Mouse (Mus musculus): ENCODE results near the gene Gamt. TPM values are rescaled to one million over a fixed set of nuclear protein-coding genes. Genes with fewer than 3 reads are reported as not detected.

The Gamt gene
- polyA plus RNA-seq, 2 experiments = 74.1 to 90.8 TPM

DNA sequence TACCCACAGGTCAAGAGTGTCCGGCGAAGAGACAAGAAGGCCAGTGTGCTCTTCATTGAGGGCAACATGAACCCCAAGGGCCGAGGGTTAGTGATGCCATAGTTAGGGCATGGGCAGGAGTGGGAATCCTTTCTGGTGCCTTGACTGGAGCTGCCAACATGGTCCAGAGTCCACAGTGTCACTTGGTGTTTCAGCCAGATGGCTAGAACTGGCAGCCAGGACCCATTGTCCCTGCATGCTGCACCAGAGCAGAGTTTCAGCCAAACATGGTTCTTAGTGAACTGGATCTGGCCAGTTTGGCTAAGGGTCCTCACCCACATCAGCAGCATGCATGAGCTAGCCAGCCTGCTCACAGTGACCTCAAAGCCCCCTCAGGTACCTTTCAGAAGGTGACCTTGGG lies 22.5 kb downstream of the Gamt start:
- H3K27ac ChIP-seq (replicated peaks; ENCODE audit: low read depth, low read length) = no peak overlapping the region

DNA sequence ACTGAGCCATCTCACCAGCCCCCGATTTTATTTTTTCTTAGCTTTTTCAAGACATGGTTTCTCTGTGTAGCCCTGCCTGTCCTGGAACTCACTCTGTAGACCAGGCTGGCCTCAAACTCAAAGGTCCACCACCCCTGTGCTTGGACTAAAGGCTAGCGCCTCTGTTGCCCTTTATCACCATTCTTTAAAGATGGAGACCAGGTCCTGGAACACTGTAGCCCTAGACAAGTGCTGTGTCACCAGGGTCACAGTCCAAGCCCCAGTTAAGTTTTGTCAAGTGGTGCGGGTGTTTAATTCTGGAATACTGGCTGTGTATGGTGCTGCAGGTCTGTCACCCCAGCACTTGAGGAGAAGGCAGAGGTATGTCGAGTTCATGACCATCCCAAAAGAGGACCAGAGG lies 23.8 kb downstream of the Gamt start:
- H3K4me3 ChIP-seq (replicated peaks; ENCODE audit: low read length) = no peak overlapping the region
- no peak for DNase-seq (ENCODE audit: low spot score)
- H3K9ac ChIP-seq (ENCODE audit: low read depth, low read length, severe bottlenecking) = no peak overlapping the region
- no peak for TF ChIP-seq POLR2A (IDR thresholded peaks at IDR 0.05; ENCODE audit: borderline replicate concordance, extremely low read depth, insufficient read depth, insufficient read length)
- H3K27me3 ChIP-seq (ENCODE audit: control insufficient read depth, insufficient read depth, low read length) = no peaks in the 10 kb centered on the region
- ATAC-seq (ENCODE audit: low FRiP score, low read depth) = no peak
- H3K4me1 ChIP-seq (ENCODE audit: control insufficient read depth, insufficient read depth, low read length) = no peaks in the 10 kb centered on the region
- 89% methylated on average over 4 of the region's 4 CpGs for WGBS
- no peak overlapping the region for H3K27ac ChIP-seq (replicated peaks; ENCODE audit: low read depth, low read length)
- H3K9me3 ChIP-seq (ENCODE audit: control insufficient read depth, low read length) = no peaks in the 10 kb centered on the region
- H3K4me2 ChIP-seq (replicated peaks; ENCODE audit: low read depth, low read length, severe bottlenecking) = no peak overlapping the region
- H3K36me3 ChIP-seq (ENCODE audit: control insufficient read depth, insufficient read depth, low read length) = peaks cover 100% of the 10 kb centered on the region

More for the DNA sequence above, 22.5 kb downstream of the Gamt start:
- Histone ChIP-seq H3K4me1 (ENCODE audit: control insufficient read depth, insufficient read depth, low read length) (no peaks in the 10 kb centered on the region), H3K4me3 (replicated peaks; ENCODE audit: low read length) (no peak overlapping the region), H3K36me3 (ENCODE audit: control insufficient read depth, insufficient read depth, low read length) (peaks cover 100% of the 10 kb centered on the region), H3K27me3 (ENCODE audit: control insufficient read depth, insufficient read depth, low read length) (no peaks in the 10 kb centered on the region), H3K9me3 (ENCODE audit: control insufficient read depth, low read length) (no peaks in the 10 kb centered on the region), H3K4me2 (replicated peaks; ENCODE audit: low read depth, low read length, severe bottlenecking) (no peak overlapping the region), H3K9ac (ENCODE audit: low read depth, low read length, severe bottlenecking) (no peak overlapping the region)
- TF ChIP-seq POLR2A (IDR thresholded peaks at IDR 0.05; ENCODE audit: borderline replicate concordance, extremely low read depth, insufficient read depth, insufficient read length) = no peak
- DNase-seq (ENCODE audit: low spot score) (no peak), ATAC-seq (ENCODE audit: low FRiP score, low read depth) (no peak)
- WGBS = 84% methylated on average over 3 of the region's 3 CpGs

DNA sequence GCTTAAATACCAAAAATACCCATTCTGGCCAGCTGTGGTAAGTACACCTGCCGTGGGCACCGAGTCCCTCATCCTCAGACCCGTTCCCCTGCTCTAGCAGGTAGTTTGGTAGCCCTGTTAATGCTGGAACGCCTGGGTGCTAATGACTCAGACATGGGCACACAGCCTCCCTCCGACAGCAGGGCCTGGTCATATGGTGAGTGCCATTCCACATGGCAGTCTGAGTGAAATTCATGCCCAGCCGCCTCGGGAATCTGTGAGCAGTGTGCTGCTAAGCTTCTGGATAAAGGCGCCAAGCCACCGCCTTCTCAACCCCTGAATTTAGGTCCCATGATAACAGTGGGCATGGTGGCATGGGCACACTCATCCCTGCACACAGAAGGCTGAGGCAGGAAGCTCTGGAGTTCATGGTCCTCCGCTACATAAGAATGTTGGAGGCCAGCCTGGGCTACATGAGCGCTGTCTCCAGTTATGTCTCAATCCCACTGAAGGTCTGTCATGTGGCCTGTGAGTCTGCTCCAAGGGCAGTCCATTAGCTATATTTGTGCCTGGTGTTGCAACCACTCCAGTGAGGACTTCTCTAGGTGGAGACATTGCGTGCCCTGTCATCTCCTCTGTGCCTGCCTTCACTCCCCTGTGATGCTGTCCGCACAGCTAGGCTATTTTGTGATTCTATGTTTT lies 24.5 kb downstream of the Gamt start:
- Histone ChIP-seq H3K4me2 (replicated peaks; ENCODE audit: low read depth, low read length, severe bottlenecking) (no peak overlapping the region), H3K9ac (ENCODE audit: low read depth, low read length, severe bottlenecking) (no peak overlapping the region), H3K9me3 (ENCODE audit: control insufficient read depth, low read length) (no peaks in the 10 kb centered on the region), H3K36me3 (ENCODE audit: control insufficient read depth, insufficient read depth, low read length) (peaks cover 100% of the 10 kb centered on the region), H3K27me3 (ENCODE audit: control insufficient read depth, insufficient read depth, low read length) (no peaks in the 10 kb centered on the region), H3K4me3 (replicated peaks; ENCODE audit: low read length) (no peak overlapping the region), H3K4me1 (ENCODE audit: control insufficient read depth, insufficient read depth, low read length) (no peaks in the 10 kb centered on the region), H3K27ac (replicated peaks; ENCODE audit: low read depth, low read length) (no peak overlapping the region)
- WGBS = 94% methylated on average over 13 of the region's 13 CpGs
- TF ChIP-seq POLR2A (IDR thresholded peaks at IDR 0.05; ENCODE audit: borderline replicate concordance, extremely low read depth, insufficient read depth, insufficient read length) = no peak
- ATAC-seq (ENCODE audit: low FRiP score, low read depth) (no peak), DNase-seq (ENCODE audit: low spot score) (no peak)

DNA sequence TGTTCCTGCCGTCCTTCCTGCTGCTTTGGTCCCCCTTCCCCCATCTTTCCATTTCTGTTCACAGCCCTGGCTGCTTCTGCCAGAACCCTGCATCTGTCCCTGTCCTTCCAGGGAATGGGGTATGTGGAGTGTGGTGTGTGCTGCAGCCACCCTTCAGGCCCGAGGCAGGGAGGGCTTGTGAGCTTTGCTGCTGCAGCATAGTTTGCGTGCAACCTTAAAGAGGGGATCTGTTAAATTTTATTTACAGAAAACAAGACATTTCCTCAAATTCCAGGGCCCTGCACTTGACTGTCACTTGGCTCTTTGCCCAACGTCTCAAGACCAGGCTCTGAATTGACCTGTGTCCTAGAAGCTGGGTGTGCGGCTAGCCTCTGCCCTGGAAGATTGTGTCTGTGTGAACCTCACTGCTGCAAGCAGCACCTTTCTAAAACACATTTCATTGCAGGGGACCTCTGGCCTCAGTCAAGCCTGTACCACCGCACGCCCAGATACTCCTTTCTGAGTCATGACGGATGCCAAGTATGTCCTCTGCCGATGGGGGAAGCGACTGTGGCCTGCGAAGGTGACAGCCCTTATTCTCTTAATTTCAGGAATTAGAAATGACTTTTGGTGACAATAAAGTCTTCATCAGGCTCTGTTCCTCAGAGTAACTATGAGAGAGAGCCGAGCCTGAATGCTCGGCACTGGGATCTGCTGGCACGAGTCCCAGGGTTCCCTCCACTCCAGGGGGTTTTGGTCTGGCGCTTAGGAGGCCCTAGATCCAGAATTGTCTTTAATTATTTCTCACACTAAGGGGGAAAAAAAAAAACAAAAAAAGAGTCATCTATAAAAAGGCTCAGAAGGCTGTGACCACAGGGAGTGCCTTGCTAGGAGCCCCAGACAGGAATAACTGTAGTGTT lies 32.7 kb downstream of the Gamt start:
- H3K36me3 ChIP-seq (ENCODE audit: control insufficient read depth, insufficient read depth, low read length) = peaks cover 41% of the 10 kb centered on the region
- H3K9ac ChIP-seq (ENCODE audit: low read depth, low read length, severe bottlenecking) = peak overlapping the region; percentile 91
- no peaks in the 10 kb centered on the region for H3K27me3 ChIP-seq (ENCODE audit: control insufficient read depth, insufficient read depth, low read length)
- DNase-seq (ENCODE audit: low spot score) (peak; percentile 18), ATAC-seq (ENCODE audit: low FRiP score, low read depth) (no peak)
- peak overlapping the region; percentile 91 for H3K4me3 ChIP-seq (replicated peaks; ENCODE audit: low read length)
- peak overlapping the region; percentile 92; the same call in 1 of the 2 replicates for H3K27ac ChIP-seq (replicated peaks; ENCODE audit: low read depth, low read length)
- no peaks in the 10 kb centered on the region for H3K9me3 ChIP-seq (ENCODE audit: control insufficient read depth, low read length)
- TF ChIP-seq POLR2A (IDR thresholded peaks at IDR 0.05; ENCODE audit: borderline replicate concordance, extremely low read depth, insufficient read depth, insufficient read length) = no peak
- H3K4me2 ChIP-seq (replicated peaks; ENCODE audit: low read depth, low read length, severe bottlenecking) = peak overlapping the region; percentile 93
- WGBS = 50% methylated on average over 15 of the region's 15 CpGs
- H3K4me1 ChIP-seq (ENCODE audit: control insufficient read depth, insufficient read depth, low read length) = peaks cover 29% of the 10 kb centered on the region

DNA sequence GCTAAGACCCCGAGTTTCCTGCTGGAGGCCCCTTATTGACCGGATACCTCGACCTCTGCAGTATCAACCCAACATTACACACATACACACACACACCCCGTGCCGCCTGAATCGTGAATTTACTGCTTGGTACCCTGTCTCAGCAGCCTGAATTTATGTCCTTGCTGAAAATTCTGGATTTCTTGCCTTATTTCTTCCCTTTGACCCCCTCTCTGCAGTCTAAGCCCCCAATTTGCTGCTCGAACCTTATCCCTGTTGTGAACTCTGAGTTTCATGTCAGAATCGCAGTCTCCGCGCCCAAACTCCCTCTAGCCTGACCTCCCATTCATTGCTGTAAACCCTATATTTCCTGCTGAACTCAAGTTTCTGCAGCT lies 33.7 kb downstream of the Gamt start:
- Histone ChIP-seq H3K36me3 (ENCODE audit: control insufficient read depth, insufficient read depth, low read length) (peaks cover 31% of the 10 kb centered on the region), H3K4me3 (replicated peaks; ENCODE audit: low read length) (peak overlapping the region; percentile 91), H3K4me1 (ENCODE audit: control insufficient read depth, insufficient read depth, low read length) (peaks cover 29% of the 10 kb centered on the region), H3K4me2 (replicated peaks; ENCODE audit: low read depth, low read length, severe bottlenecking) (peak overlapping the region; percentile 93), H3K9me3 (ENCODE audit: control insufficient read depth, low read length) (no peaks in the 10 kb centered on the region), H3K27ac (replicated peaks; ENCODE audit: low read depth, low read length) (peak overlapping the region; percentile 92), H3K27me3 (ENCODE audit: control insufficient read depth, insufficient read depth, low read length) (no peaks in the 10 kb centered on the region), H3K9ac (ENCODE audit: low read depth, low read length, severe bottlenecking) (peak overlapping the region; percentile 91)
- 4% methylated on average over 10 of the region's 10 CpGs for WGBS
- no peak for TF ChIP-seq POLR2A (IDR thresholded peaks at IDR 0.05; ENCODE audit: borderline replicate concordance, extremely low read depth, insufficient read depth, insufficient read length)
- no peak for ATAC-seq (ENCODE audit: low FRiP score, low read depth)
- no peak for DNase-seq (ENCODE audit: low spot score)

Measured in limb, embryonic 14.5 days (tissue).